ENCODE assay signal across 9 mouse cellular contexts in the genomic region with DNA sequence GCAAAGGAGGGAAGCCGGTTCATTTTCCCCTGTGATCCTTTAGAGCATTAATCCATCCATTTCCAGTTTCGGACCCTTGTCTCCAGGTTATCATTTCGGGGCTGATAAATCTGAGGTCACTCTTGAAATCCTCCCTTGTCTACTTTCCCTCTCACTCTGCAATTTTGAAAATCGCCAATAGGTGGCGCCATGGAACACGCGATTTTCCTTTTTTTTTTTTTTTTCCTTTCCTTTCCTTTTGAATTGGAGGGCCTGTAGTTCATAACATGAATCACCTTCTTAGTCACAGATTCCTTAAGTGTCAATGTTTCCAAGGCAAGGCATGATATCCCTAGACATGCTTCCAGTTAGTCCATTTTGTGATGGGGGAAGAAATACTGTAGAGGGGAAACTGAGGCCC. TPM values are rescaled to one million over a fixed set of nuclear protein-coding genes. Genes with fewer than 3 reads are reported as not detected.
DNase-seq lines count a peak whose midpoint lies in the region; ATAC-seq and TF ChIP-seq lines count a peak whose summit lies in the region.
"Had no signal": no experiment of that assay in that cellular context is flagged by ENCODE, and none has a peak within 500 bp of the region (broad histone marks: within the 10 kb centered on the region; RNA-seq: fewer than 3 reads in every experiment).

No protein-coding gene starts in this region.

- DNase-seq in heart, postnatal 0 days (ENCODE audit: low spot score) = no peak
- DNase-seq in heart, adult 8-10 months (ENCODE audit: low spot score) = no peak
- peak; percentile 55 for DNase-seq in lung, embryonic 14.5 days
- no peak for DNase-seq in lung, postnatal 25 days (ENCODE audit: low spot score)
- peak; percentile 32 for DNase-seq in ZHBTc4 (ENCODE audit: low read depth, low spot score)
- DNase-seq in limb, embryonic 10.5 days (ENCODE audit: low spot score) = peak; percentile 44
- no peak for DNase-seq in urinary bladder, adult 2 months (ENCODE audit: low spot score)
- DNase-seq in gastrocnemius, postnatal 25 days = no peak

- H3K9me3 ChIP-seq in heart, postnatal 0 days (replicated peaks; ENCODE audit: control insufficient read depth, low read length) = no peaks in the 10 kb centered on the region
- H3K9me3 ChIP-seq in lung, embryonic 14.5 days (ENCODE audit: low read depth, low read length) = no peaks in the 10 kb centered on the region
- no peaks in the 10 kb centered on the region for H3K9me3 ChIP-seq in limb, embryonic 10.5 days (replicated peaks)
- H3K9me3 ChIP-seq: midbrain, embryonic 13.5 days had no signal

- TF ChIP-seq CTCF in heart, postnatal 0 days (IDR thresholded peaks at IDR 0.05; ENCODE audit: low read depth) = peak; percentile 55
- peak; percentile 76 for TF ChIP-seq CTCF in lung, embryonic 14.5 days (IDR thresholded peaks at IDR 0.05; ENCODE audit: low read depth)

- no peak for ATAC-seq in heart, postnatal 0 days (ENCODE audit: insufficient read depth, low read depth)
- no peak for ATAC-seq in lung, embryonic 14.5 days (ENCODE audit: insufficient read depth)
- ATAC-seq: midbrain, embryonic 13.5 days had no signal

- no peak overlapping the region for H3K27ac ChIP-seq in heart, postnatal 0 days (ENCODE audit: low read depth)
- no peak overlapping the region for H3K27ac ChIP-seq in lung, embryonic 14.5 days (ENCODE audit: low read depth)
- H3K27ac ChIP-seq in limb, embryonic 10.5 days = no peak overlapping the region
- H3K27ac ChIP-seq: midbrain, embryonic 13.5 days had no signal

- no peaks in the 10 kb centered on the region for H3K36me3 ChIP-seq in heart, postnatal 0 days (replicated peaks; ENCODE audit: control insufficient read depth, insufficient read depth, low read length)
- H3K36me3 ChIP-seq in lung, embryonic 14.5 days (ENCODE audit: insufficient read depth) = no peaks in the 10 kb centered on the region
- no peaks in the 10 kb centered on the region for H3K36me3 ChIP-seq in limb, embryonic 10.5 days
- H3K36me3 ChIP-seq: midbrain, embryonic 13.5 days had no signal

- H3K4me3 ChIP-seq in heart, postnatal 0 days (ENCODE audit: low read depth, low read length) = no peak overlapping the region
- H3K4me3 ChIP-seq in lung, embryonic 14.5 days (ENCODE audit: low read depth, low read length) = no peak overlapping the region
- H3K4me3 ChIP-seq in limb, embryonic 10.5 days = no peak overlapping the region
- H3K4me3 ChIP-seq: midbrain, embryonic 13.5 days had no signal

- TF ChIP-seq EP300 in heart, postnatal 0 days (IDR thresholded peaks at IDR 0.05; ENCODE audit: low read depth) = no peak

- H3K4me1 ChIP-seq in heart, postnatal 0 days (ENCODE audit: control insufficient read depth, insufficient read depth) = no peaks in the 10 kb centered on the region
- no peaks in the 10 kb centered on the region for H3K4me1 ChIP-seq in lung, embryonic 14.5 days (ENCODE audit: insufficient read depth)
- no peaks in the 10 kb centered on the region for H3K4me1 ChIP-seq in limb, embryonic 10.5 days

- 5% methylated on average over 7 of the region's 7 CpGs for WGBS in heart, postnatal 0 days
- WGBS in lung, embryonic 14.5 days = 11% methylated on average over 7 of the region's 7 CpGs
- WGBS in limb, embryonic 10.5 days = 19% methylated on average over 7 of the region's 7 CpGs

- H3K4me2 ChIP-seq in heart, postnatal 0 days (ENCODE audit: low read depth, low read length) = no peak overlapping the region
- H3K4me2 ChIP-seq in lung, embryonic 14.5 days = no peak overlapping the region
- H3K4me2 ChIP-seq: midbrain, embryonic 13.5 days had no signal

- H3K27me3 ChIP-seq in heart, postnatal 0 days (ENCODE audit: control insufficient read depth, insufficient read depth, low read length) = peaks cover 33% of the 10 kb centered on the region
- peaks cover 26% of the 10 kb centered on the region for H3K27me3 ChIP-seq in lung, embryonic 14.5 days (ENCODE audit: insufficient read depth, low read length)
- peaks cover 39% of the 10 kb centered on the region for H3K27me3 ChIP-seq in limb, embryonic 10.5 days (ENCODE audit: low read depth, poor library complexity, severe bottlenecking)

- no peak overlapping the region for H3K9ac ChIP-seq in heart, postnatal 0 days (replicated peaks; ENCODE audit: low read depth, low read length)
- no peak overlapping the region for H3K9ac ChIP-seq in lung, embryonic 14.5 days
- H3K9ac ChIP-seq: midbrain, embryonic 13.5 days had no signal

RNA-seq across cellular contexts. Expression of a gene that starts 5.8 kb away (rescaled TPM):
- not detected in 2 replicates for total RNA-seq in heart, postnatal 0 days (2014; rRNA removed; ENCODE audit: low replicate concordance)
- polyA plus RNA-seq in heart, postnatal 0 days (2015; fragmentation: Nextera tagmentation; extraction: Ambion mirVana) = 0.05 and 0.12 TPM in 2 replicates
- total RNA-seq in heart, adult 8-10 months (2022) = under 1 TPM in 3 of 4 experiments, not detected in 1; 0.12 to 0.52 (median 0.14) TPM
- not detected in 2 replicates for polyA plus RNA-seq in lung, embryonic 14.5 days (2014; fragmentation: Nextera tagmentation; extraction: Ambion mirVana)
- 0.11 and 0.48 TPM in 2 replicates for polyA plus RNA-seq in limb, embryonic 10.5 days (2016; fragmentation: Nextera tagmentation; extraction: Ambion mirVana)
- 0.26 and 0.65 TPM in 2 replicates for polyA plus RNA-seq in urinary bladder, adult 2 months (2012; rRNA removed)
- total RNA-seq in gastrocnemius, postnatal 25 days (2021) = under 1 TPM in 1 of 2 experiments, not detected in 1; 0.13 TPM

Comparison
In these comparisons a context has a peak if more than half of its experiments do, and no peak if none do; other contexts are left out.
1. DNase-seq: peak in lung, embryonic 14.5 days (single experiment), ZHBTc4 (single experiment) and limb, embryonic 10.5 days (single experiment); none in heart, postnatal 0 days (single experiment), heart, adult 8-10 months (single experiment), lung, postnatal 25 days (single experiment), urinary bladder, adult 2 months (single experiment) and gastrocnemius, postnatal 25 days (single experiment).